Mouse (Mus musculus) brain, embryonic 14.5 days (tissue): ENCODE measurements around the gene Gys1.
"Not testable (repeated sequence)": the region's sequence is repeated elsewhere in the genome, so short reads cannot be mapped to it uniquely, and the experiment has no call there.

Experiments used
- CTCF ChIP-seq: fragments of 200-500 bp; IDR thresholded peaks from 2 replicates; pipeline ENCODE4 v1.5.1; 2012; ENCODE audit warnings: inconsistent platforms, mild to moderate bottlenecking, moderate library complexity, borderline replicate concordance; ENCODE audit not compliant: insufficient read depth, insufficient read length; ENCODE audit errors: extremely low read depth
- POLR2A ChIP-seq: fragments of 200-500 bp; IDR thresholded peaks from 2 replicates; pipeline ENCODE4 v1.6.1; 2012; ENCODE audit warnings: mild to moderate bottlenecking, inconsistent platforms, borderline replicate concordance; ENCODE audit not compliant: poor library complexity, insufficient read depth, insufficient read length, severe bottlenecking; ENCODE audit errors: extremely low read depth

DNA sequence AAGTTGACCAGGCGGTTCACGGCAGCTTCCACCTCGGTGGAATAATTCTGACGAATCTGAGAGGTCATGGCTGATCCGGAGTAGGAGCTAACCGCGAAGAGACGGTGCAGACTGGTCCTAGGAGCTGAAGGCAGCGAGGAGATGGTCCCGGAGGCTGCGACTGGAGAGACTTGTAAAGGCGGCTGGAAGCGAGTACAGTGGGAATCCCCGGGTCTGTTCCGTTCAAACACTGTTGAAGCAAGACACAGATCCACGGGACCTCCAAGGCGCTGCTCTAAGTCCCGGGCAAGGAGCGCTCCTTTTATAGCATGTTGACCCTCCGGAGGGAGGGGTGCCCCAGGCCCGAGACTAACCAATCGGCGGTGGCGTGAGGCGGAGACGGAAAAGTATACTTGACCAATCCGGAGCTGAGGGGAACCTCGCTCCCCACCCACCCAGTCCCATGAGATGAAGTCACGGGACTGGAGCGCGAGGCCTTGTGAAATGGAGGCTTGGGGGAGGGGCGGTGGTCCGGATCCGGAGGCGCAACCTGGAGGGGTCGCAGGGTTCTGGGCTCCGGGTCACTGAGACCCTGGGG is 25.0 kb downstream of the Gys1 start, which contains the start of gene Ftl1:
- not testable (repeated sequence) for TF ChIP-seq CTCF
- TF ChIP-seq POLR2A: peak; percentile 75; the same call in 1 of the 2 replicates
